Mouse (Mus musculus) liver, embryonic 16.5 days (tissue): ENCODE data around the gene Abhd6. TPM values are rescaled to one million over a fixed set of nuclear protein-coding genes. Genes with fewer than 3 reads are reported as not detected.
A peak's percentile ranks its signal among the peaks of the same experiment; 100 is the strongest.

Experiments
- ATAC-seq: fragments of 200-750 bp; cut with Nextera tagmentation; 2 replicates; pipeline ENCODE4 v1.8.0; 2017; ENCODE audit warnings: low read depth, mild to moderate bottlenecking, moderate number of reproducible peaks, moderate library complexity
- H3K27ac ChIP-seq: fragments of 300-500 bp; sonication (generic); 2 replicates; pipeline ENCODE4 v1.5.1; 2014; ENCODE audit warnings: mild to moderate bottlenecking, low read length
- H3K27me3 ChIP-seq: fragments of 300-500 bp; sonication (generic); 2 replicates; pipeline ENCODE4 v1.6.1; 2014; ENCODE audit warnings: low read depth, low read length, mixed read lengths; ENCODE audit not compliant: control insufficient read depth, insufficient read depth
- H3K36me3 ChIP-seq: fragments of 300-500 bp; sonication (generic); 2 replicates; pipeline ENCODE4 v1.6.1; 2014; ENCODE audit warnings: mild to moderate bottlenecking; ENCODE audit not compliant: control insufficient read depth, insufficient read depth
- H3K4me1 ChIP-seq: fragments of 300-500 bp; sonication (generic); 2 replicates; pipeline ENCODE4 v1.6.1; 2014; ENCODE audit warnings: low read depth, low read length, mixed read lengths; ENCODE audit not compliant: control insufficient read depth
- H3K4me2 ChIP-seq: fragments of 300-500 bp; sonication (generic); 2 replicates; pipeline ENCODE4 v1.6.1; 2014; ENCODE audit warnings: low read depth, low read length, mixed read lengths
- H3K4me3 ChIP-seq: fragments of 300-500 bp; sonication (generic); 2 replicates; pipeline ENCODE4 v1.5.1; 2014; ENCODE audit warnings: low read depth, mild to moderate bottlenecking, low read length
- H3K9ac ChIP-seq: fragments of 300-500 bp; sonication (generic); 2 replicates; pipeline ENCODE4 v1.6.1; 2014; ENCODE audit warnings: low read depth, low read length
- H3K9me3 ChIP-seq: fragments of 300-500 bp; sonication (generic); replicated peaks from 2 replicates; pipeline ENCODE4 v1.6.1; 2016; ENCODE audit warnings: low read length; ENCODE audit not compliant: control insufficient read depth
- WGBS: fragments of 180-500 bp; shearing (Covaris S2); extraction: QIAGEN DNeasy Blood & Tissue Kit; methylation state at CpG from one replicate; pipeline ENCODE4 v1.1.7; 2014; ENCODE audit not compliant: insufficient replicate concordance; 5-methylcytosine and 5-hydroxymethylcytosine counted together
- polyA plus RNA-seq: library from polyadenylated mRNA; unstranded; fragments of >200 nt; fragmentation: Nextera tagmentation; extraction: Ambion mirVana; gene quantifications from 2 replicates; pipeline ENCODE4 v1.2.1, GENCODE M21; 2015

The Abhd6 gene
- polyA plus RNA-seq, 1 experiment from 2014 or later: 8.8 TPM

- no peak overlapping the region for H3K27ac ChIP-seq
- ATAC-seq: no peak
- H3K4me2 ChIP-seq: no peak overlapping the region
- no peaks in the 10 kb centered on the region for H3K36me3 ChIP-seq
- no peaks in the 10 kb centered on the region for H3K4me1 ChIP-seq
- H3K9ac ChIP-seq: no peak overlapping the region
- WGBS: 39% methylated on average over 10 of the region's 10 CpGs
- no peaks in the 10 kb centered on the region for H3K27me3 ChIP-seq
- no peaks in the 10 kb centered on the region for H3K9me3 ChIP-seq
- no peak overlapping the region for H3K4me3 ChIP-seq
Observed at GRCm38 (mm10) chr14:7971889-7972493, 30.7 kb upstream of the Abhd6 start.

DNA sequence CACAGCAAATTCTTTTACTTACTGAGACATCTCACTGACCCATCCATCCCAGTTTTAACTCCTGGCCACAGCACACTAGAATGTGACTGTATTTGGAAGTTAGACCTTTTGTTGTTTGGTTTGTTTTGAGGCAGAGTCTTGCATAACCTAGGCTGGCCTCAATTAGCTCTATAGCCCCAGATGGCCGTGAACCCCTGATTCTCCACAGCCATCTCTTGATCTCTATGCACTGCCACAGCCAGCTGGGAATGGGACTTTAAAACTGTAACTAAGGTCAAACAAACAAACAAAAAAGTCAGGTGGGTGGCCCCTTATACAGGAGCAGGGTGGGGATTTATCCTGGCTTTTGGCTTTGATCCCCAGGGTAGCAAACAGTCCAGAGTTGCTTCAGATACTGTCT, 28.1 kb upstream of the Abhd6 start:
- Histone ChIP-seq H3K4me1 (no peaks in the 10 kb centered on the region), H3K9me3 (no peaks in the 10 kb centered on the region), H3K4me3 (no peak overlapping the region), H3K27ac (no peak overlapping the region), H3K9ac (no peak overlapping the region), H3K36me3 (no peaks in the 10 kb centered on the region), H3K27me3 (no peaks in the 10 kb centered on the region), H3K4me2 (no peak overlapping the region)
- WGBS: 55% methylated on average over 1 of the region's 1 CpGs
- peak; percentile 27; the same call in 1 of the 2 replicates for ATAC-seq

- Histone ChIP-seq H3K27me3 (no peaks in the 10 kb centered on the region), H3K27ac (no peak overlapping the region), H3K4me1 (no peaks in the 10 kb centered on the region), H3K4me3 (no peak overlapping the region), H3K9ac (no peak overlapping the region), H3K9me3 (no peaks in the 10 kb centered on the region), H3K4me2 (no peak overlapping the region), H3K36me3 (no peaks in the 10 kb centered on the region)
- WGBS: 65% methylated on average over 6 of the region's 6 CpGs
- no peak for ATAC-seq
Observed at GRCm38 (mm10) chr14:7975177-7975576, 27.5 kb upstream of the Abhd6 start.

DNA sequence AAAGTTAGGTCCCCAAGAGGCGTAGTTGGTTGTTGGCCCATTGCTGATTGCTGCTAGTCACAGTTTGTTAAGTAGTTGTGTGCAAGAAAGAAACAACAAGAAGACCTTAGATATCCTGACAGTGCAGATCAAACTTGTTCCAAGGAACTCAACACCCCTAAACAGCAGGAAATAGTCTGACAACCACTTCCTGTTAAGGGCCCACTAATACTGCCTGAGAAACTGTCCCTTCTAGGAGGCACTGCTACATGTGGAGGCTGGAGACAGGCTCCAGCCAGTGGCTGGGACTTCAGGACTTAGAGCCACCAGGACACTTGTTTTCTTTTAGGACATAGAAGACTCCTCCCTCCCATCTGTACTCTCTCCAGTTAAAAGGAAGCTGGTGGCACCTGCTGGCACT, 25.2 kb upstream of the Abhd6 start:
- no peaks in the 10 kb centered on the region for H3K36me3 ChIP-seq
- no peak overlapping the region for H3K4me2 ChIP-seq
- no peak overlapping the region for H3K4me3 ChIP-seq
- no peaks in the 10 kb centered on the region for H3K9me3 ChIP-seq
- H3K9ac ChIP-seq: no peak overlapping the region
- H3K4me1 ChIP-seq: no peaks in the 10 kb centered on the region
- no peak for ATAC-seq
- no peaks in the 10 kb centered on the region for H3K27me3 ChIP-seq
- WGBS: 53% methylated on average over 1 of the region's 1 CpGs
- no peak overlapping the region for H3K27ac ChIP-seq

DNA sequence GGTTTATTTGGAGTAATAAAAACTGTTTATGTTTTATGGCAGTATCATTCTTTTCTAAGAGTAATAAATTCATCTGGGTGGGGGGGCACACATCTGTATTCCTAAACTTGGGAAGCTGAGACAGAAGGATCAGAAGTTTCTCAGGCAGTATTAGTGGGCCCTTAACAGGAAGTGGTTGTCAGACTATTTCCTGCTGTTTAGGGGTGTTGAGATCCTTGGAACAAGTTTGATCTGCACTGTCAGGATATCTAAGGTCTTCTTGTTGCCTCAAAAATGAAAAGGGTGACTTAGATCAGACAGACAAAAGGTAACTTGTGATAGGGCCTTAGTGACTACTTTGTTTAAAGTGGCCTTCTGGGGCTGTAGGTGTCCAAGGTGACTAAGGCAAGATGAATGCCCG, 24.5 kb upstream of the Abhd6 start:
- WGBS: 55% methylated on average over 1 of the region's 1 CpGs
- Histone ChIP-seq H3K4me2 (no peak overlapping the region), H3K9ac (no peak overlapping the region), H3K4me3 (no peak overlapping the region), H3K9me3 (no peaks in the 10 kb centered on the region), H3K36me3 (no peaks in the 10 kb centered on the region), H3K27me3 (no peaks in the 10 kb centered on the region), H3K27ac (no peak overlapping the region), H3K4me1 (no peaks in the 10 kb centered on the region)
- no peak for ATAC-seq

DNA sequence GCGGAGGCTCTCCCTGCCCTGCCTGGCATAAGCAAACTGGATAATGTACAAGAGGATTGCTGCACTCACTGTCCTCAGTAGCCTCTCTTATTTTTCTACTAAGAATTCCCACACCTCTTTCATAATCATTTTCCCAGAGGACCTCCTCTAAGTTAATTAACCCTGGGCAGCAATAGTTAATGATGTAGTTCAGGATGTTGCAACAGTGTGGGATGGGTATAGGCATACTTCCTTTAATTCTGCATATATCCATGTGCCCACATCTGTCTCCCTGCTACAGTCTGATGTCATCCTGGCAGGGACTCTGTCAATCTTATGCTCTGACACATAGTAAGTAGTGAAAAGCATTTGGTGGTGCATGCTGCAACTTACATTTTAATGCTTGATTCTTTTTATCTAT, 21.5 kb upstream of the Abhd6 start:
- Histone ChIP-seq H3K9ac (no peak overlapping the region), H3K4me2 (no peak overlapping the region), H3K9me3 (no peaks in the 10 kb centered on the region), H3K36me3 (no peaks in the 10 kb centered on the region), H3K27me3 (no peaks in the 10 kb centered on the region), H3K27ac (no peak overlapping the region), H3K4me3 (no peak overlapping the region), H3K4me1 (no peaks in the 10 kb centered on the region)
- WGBS: 60% methylated on average over 1 of the region's 1 CpGs
- no peak for ATAC-seq

DNA sequence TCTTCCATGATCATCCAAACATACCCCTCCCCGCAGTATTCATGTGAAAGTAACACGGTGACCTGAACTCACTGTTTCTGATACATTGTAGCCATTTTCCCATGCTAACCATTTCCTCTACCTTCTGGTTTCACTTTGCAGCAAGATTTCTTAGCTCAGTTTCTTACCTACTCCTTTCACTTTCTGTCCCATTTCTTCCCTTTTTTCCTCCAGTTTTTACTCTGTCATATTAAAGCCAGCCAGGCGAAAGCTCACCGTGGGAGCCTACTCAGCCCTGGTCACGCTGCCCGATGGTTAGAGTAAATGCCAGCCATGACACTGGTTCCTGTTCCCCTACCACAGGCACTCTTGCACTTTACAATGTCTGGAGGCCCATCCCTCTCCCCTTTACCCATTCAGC, 15.8 kb upstream of the Abhd6 start:
- no peak for ATAC-seq
- WGBS: 71% methylated on average over 6 of the region's 6 CpGs
- Histone ChIP-seq H3K9ac (no peak overlapping the region), H3K36me3 (no peaks in the 10 kb centered on the region), H3K4me3 (no peak overlapping the region), H3K9me3 (no peaks in the 10 kb centered on the region), H3K4me2 (no peak overlapping the region), H3K4me1 (no peaks in the 10 kb centered on the region; the same call in 1 of the 2 replicates), H3K27me3 (no peaks in the 10 kb centered on the region), H3K27ac (no peak overlapping the region)

DNA sequence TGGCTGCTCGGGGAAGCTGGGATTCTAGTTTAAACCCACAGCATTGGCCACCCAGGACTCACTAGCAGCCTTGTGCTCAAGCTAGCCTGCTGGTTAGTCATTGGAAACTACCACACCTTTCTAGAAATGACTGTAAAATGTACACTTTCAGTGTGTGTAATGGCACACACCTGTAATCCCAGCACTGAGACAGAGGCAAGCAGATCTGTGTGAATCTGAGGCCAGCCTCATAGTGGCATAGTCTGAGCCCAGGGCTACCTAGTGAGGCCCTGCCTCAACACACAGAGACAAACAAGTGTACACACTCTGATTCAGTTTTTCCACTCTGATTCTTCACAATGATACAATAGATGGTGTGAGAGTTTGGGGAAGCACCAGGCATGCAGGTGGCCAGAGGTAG, 13.3 kb upstream of the Abhd6 start:
- Histone ChIP-seq H3K27me3 (no peaks in the 10 kb centered on the region), H3K27ac (no peak overlapping the region), H3K4me1 (no peaks in the 10 kb centered on the region; the same call in 1 of the 2 replicates), H3K4me3 (no peak overlapping the region), H3K9ac (no peak overlapping the region), H3K9me3 (no peaks in the 10 kb centered on the region), H3K36me3 (no peaks in the 10 kb centered on the region), H3K4me2 (no peak overlapping the region)
- no peak for ATAC-seq
- WGBS: 30% methylated on average over 1 of the region's 1 CpGs

DNA sequence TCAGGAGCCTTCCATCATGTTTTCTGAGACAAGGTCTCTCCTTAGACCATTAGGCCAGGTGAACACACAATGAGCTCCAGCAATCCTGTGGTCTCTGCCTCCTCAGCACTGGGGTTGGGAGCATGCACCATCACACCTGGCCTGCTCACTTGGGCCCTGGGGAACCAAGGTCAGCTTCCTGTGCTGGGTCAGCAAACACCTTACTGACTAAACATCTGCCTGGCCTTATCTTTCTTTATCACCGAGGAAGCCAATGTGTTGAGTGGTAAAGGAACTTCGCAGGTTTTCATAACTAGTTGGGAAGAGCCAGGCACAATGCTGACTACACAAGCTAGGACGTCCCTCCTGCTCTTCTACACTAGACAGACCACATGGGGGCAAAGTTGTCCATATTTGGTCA, 12.7 kb upstream of the Abhd6 start:
- H3K9me3 ChIP-seq: no peaks in the 10 kb centered on the region
- ATAC-seq: no peak
- H3K27me3 ChIP-seq: no peaks in the 10 kb centered on the region
- no peak overlapping the region for H3K4me3 ChIP-seq
- 35% methylated on average over 3 of the region's 3 CpGs for WGBS
- no peaks in the 10 kb centered on the region; the same call in 1 of the 2 replicates for H3K4me1 ChIP-seq
- H3K36me3 ChIP-seq: no peaks in the 10 kb centered on the region
- no peak overlapping the region for H3K4me2 ChIP-seq
- H3K27ac ChIP-seq: no peak overlapping the region
- no peak overlapping the region for H3K9ac ChIP-seq
